Mouse (Mus musculus) gastrocnemius, adult 18-20 months (tissue): ENCODE data around the gene D130043K22Rik. TPM values are rescaled to one million over a fixed set of nuclear protein-coding genes. Genes with fewer than 3 reads are reported as not detected.

Experiments used
- DNase-seq: peaks from one replicate; pipeline ENCODE4 v3.0.0; 2021; ENCODE audit warnings: low spot score
- long read RNA-seq, 2 experiments: library from polyadenylated mRNA; stranded (forward); transcript quantifications; one replicate each; pipeline ENCODE4 v2.0.0; 2021
- total RNA-seq, 2 experiments: library from RNA; stranded (reverse); gene quantifications; 2 replicates each; pipeline ENCODE4 v1.2.3; 2021

Gene D130043K22Rik
- not detected for total RNA-seq
- long read RNA-seq, experiment 1 = 0 reads
- long read RNA-seq, experiment 2 = 0 reads

GRCm38 (mm10) chr13:24844983-24845955, at the start of gene D130043K22Rik:
D130043K22Rik (plus strand) TSS chr13:24845135.
- DNase-seq = no peak

DNA sequence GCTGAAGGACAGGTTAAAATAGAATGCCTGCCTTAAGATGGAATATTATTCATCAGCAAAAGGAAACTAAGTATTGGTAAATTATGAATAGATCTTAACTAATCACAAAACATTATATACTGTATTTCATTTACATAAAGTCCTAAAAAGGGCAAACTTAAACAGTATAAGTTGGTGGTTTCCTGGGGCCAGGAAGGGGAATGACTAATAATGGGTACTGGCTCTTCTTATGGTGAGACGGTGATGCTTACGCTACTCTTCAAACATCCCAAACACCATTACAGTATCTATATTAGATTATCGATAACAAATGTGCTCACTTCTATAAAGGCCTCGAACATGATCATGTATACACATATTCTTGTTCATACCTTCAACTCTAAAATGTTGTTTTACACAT, 46.2 kb upstream of the D130043K22Rik start:
- no peak for DNase-seq

GRCm38 (mm10) chr13:24799378-24799777, 45.6 kb upstream of the D130043K22Rik start:
- DNase-seq = peak; percentile 17

DNA sequence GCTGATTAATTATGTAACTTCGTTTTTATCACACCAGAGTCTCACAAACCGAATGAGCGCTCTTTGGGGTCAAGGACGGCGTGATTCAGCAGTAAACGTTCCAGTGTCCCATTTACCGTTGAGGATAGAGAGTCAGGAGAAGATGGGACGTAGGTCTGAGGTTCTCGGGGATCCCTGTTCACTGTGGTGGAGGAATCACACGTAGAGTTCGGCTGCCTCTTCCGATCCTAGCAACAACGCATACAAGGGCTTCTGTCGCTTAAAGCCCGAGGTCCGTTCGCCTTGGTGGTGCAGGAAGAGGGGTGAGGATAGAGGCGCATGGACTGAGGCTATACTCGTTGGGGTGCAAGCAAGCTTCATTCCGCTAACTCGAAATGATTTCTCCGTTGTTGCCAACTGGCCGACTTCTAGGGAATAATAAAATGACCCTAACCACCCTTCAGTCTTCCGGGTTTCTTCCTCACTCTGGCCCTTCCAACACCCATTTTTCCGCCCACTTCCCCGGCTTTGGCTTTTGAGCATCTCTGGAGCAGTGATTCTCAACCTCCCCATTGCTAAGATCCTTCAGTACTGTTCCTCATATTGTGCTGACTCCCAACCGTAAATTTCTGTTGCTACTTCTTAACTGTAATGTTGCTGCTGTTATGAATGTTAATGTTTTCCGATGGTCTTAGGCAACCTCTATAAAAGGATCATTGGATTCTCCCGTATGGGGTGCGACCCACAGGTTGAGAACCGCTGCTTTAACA, 44.8 kb upstream of the D130043K22Rik start:
- DNase-seq = peak; percentile 37

DNA sequence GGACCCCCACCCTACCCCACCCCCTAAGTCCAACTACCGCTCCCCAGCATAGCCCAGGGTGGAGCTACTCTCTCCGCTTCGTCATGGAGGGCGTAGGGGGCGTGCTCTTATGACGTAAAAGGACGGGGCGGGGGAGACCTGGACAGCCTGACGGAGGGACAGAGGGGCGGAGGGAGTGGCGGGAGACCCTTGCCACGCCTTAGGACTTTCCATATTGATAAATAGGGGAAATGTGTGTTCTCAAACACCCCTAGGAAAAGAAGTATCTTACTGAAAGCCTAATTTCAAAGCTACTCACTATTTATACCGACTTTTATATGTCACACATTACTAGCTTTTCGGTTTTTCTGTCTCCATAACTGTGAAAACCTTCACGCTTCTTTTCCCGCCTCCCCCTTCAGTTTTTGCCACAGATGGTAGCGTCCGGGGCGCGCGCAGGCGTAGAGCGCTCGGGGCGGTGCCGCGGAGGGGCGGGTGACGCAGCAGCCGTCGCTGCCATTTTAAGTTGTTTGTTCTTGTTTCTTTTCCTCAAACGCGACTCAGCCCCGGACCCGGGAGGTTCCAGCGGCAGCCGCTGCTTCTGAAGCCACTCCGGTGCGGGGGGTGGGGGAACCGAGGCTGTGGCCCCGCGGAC, 44.1 kb upstream of the D130043K22Rik start:
- peak; percentile 98 for DNase-seq

DNA sequence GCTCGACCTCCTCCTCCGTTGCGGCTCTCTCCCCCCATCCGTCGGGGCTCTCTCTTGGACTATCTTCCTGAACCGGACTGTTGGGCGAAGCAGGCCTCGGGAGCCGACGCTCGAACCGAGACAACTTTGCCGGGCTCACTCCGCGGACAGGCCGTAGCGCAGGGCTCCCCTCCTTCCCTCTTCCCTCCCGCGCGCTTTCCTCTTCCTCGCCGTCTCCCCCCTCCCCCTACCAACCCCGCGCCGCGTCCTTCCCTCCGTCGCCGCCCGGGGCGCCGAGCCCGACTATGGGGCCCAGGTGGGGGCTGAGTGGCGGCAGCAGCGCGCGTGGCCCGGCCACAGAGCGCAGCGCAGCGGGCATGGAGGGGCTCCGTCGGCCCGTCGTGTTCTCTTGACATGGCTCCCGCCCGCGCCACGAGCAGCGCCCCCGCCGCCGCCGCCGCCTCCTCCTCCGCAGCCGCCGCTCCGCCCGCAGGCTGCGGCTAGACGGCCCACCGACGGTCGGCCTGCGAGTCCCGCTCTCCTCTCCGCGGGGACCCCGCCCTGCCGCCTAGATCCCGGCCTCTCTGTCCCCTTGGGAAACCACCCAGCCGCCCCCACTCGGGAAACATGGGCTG, 43.5 kb upstream of the D130043K22Rik start, which contains the start of gene BC005537:
BC005537 (plus strand) TSS at position 350 of the 614 bp plus-strand sequence.
- no peak for DNase-seq

DNA sequence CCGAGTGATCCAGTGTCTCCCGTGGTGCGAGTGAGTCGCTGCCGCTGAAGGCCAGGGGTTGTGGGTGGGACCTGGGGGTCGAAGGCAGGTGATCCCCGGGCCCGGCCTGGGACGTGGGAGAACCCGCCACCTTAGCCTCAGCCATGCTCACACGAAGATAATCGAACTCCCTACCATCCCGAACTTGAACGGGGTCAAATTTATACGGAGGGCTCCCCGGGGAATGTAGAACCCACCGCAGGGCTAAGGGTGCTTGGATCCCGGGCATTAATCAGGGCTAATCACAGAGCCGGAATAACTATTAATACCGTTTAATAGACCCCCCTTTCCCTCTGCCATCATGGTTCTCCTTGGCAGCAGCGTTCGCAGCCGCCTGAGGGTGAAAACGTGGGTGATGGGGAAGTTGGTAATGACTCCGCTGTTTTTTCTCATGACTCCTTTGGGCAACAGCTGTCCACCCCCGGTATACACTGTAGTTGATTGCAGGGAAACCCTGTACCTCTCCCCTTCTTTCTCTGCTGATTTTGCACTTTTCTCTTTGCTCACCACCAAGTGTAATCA, 42.7 kb upstream of the D130043K22Rik start:
- peak; percentile 40 for DNase-seq

GRCm38 (mm10) chr13:24803196-24803595, 41.7 kb upstream of the D130043K22Rik start:
- no peak for DNase-seq

DNA sequence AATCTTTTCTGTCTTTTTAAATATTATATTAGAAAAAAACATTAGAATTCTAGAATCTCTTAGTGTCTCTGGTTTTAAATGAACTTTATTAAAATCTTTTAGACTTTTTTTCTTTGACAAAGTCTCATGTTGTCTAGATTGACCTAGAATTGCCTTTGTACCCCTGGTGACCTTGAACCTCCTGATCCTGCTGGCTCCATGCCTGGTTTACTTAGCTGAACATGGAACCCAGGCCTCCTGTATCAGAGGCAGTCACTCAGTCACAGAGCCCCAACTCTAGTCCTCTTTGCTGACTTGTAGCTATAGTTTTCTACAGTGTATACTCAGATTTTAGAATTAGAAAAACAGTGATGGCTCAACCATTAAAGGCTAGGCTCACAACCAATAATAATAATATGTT, 38.9 kb upstream of the D130043K22Rik start:
- DNase-seq = no peak

DNA sequence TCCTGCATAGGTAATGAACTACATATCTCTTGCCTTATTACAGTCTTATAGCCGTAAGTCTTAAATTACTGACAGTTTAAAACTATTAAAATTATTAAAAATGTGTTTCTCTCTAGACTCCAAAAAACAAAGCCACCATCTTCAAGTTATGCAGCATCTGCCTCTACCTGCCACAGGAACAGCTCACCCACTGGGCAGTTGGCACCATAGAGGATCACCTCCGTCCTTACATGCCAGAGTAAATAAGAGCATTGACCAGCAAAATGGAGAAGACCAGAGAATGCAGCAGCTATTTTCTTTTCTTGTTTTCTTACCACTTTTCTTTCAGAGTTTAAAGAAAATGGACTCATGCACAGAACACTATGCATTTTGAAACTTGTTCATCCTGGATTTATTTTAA, 32.4 kb upstream of the D130043K22Rik start:
- DNase-seq = no peak

- DNase-seq = no peak
These were observed 30.3 kb upstream of the D130043K22Rik start for GRCm38 (mm10) chr13:24814616-24815015.

- no peak for DNase-seq
These were observed 28.5 kb upstream of the D130043K22Rik start for GRCm38 (mm10) chr13:24816125-24817092.

GRCm38 (mm10) chr13:24819931-24820330, 25.0 kb upstream of the D130043K22Rik start:
- DNase-seq = no peak

- DNase-seq = no peak
These were observed 22.1 kb upstream of the D130043K22Rik start for GRCm38 (mm10) chr13:24822663-24823343.

DNA sequence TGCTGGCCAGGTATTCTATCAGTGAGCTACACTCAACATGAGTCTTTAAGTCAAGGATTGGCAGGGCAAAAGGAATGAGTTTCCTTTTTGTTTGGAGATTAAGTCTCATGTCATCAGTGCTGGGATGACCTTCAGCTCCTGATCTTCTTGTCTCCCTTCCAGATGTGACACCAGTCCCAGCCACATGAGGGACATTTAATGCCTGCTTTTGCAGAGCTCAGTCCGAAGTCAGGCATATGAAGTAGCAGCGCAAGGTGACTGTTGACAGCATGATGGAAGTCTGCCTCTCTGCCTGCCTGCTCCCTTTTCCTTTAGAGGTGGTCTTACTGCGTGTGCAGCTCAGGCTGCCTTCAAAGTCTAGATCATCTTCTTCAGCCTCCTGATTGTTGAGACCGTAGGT, 20.3 kb upstream of the D130043K22Rik start:
- DNase-seq = peak; percentile 16

- no peak for DNase-seq
These were observed 19.3 kb upstream of the D130043K22Rik start for GRCm38 (mm10) chr13:24825587-24825986.

GRCm38 (mm10) chr13:24826116-24826515, 18.8 kb upstream of the D130043K22Rik start:
- no peak for DNase-seq

DNA sequence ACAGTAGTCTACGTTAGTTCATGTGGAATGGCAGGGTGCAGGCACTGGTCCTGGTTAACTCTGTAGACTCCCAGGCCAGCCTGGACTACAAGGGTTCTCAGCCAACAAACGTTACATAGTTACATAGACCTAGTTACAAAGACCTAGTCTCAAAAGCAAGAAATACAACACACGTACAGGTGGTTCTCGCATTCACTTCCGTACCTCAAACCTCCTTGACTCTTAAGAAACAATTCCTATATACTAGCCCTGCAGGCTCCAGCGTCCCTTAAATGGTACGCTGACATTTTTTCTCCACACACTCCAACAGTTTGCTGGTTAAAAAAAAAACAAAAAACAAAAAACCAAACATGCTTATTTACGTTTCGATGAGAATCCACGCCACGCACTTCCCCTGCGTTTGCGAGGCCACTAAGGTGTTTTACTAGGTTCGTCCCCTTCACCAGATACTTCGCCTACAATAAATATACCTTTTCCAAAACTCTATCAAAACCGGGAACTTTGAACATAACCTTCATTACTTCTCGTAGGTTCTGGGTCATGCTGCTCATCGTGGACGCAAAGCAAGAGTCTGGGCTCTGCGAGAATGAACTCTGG, 14.1 kb upstream of the D130043K22Rik start:
- DNase-seq = no peak
